Mouse (Mus musculus) embryonic facial prominence, embryonic 11.5 days (tissue): ENCODE results near the gene Pkdcc. TPM values are rescaled to one million over a fixed set of nuclear protein-coding genes. Genes with fewer than 3 reads are reported as not detected.

ENCODE experiments used
- polyA plus RNA-seq: library from polyadenylated mRNA; unstranded; fragments of >200 nt; fragmentation: Nextera tagmentation; extraction: Ambion mirVana; gene quantifications from 2 replicates; pipeline ENCODE4 v1.2.1, GENCODE M21; 2014

Pkdcc gene
- polyA plus RNA-seq, 1 experiment from 2014 or later: 23.4 TPM

Other genes with a start within 250 kb of the Pkdcc start
- gene Eml4, start 135.6 kb downstream of the Pkdcc start, polyA plus RNA-seq: 65.6 and 65.7 TPM in 2 replicates